Mouse (Mus musculus): Measurements from ENCODE around the gene Ephx4.
A peak's percentile ranks its signal among the peaks of the same experiment; 100 is the strongest.

Gene Ephx4

DNA sequence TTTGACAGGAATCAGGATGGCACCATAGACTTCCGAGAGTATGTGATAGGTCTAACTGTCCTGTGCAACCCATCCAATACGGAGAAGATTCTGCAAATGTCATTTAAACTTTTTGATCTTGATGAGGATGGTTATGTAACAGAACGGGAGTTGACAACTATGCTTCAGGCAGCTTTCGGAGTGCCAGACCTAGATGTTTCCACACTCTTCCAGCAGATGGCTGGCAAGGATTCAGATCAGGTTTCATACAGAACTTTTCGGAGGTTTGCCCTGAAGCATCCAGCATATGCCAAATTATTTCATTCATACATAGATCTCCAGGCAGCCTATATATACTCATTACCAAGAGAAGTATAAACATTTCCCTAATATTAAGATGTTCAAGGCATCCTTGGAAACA is 31.5 kb downstream of the Ephx4 start:
- DNase-seq (ENCODE audit: low read depth), result no peak

DNA sequence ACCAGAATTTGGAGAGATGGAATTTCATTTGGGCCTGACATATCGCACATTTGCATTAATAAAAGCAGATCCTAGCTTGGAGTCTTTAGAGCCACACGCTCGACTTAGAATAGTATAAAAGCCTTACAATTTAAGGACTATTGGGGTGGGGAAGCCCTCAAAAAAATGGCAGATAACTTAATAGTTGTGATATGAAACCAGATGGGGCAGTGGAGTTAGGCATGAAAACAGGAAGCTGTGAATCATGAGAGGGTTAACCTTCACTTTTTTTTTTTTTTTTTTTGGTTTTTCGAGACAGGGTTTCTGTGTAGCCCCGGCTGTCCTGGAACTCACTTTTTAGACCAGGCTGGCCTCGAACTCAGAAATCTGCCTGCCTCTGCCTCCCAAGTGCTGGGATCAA is 33.6 kb downstream of the Ephx4 start:
- DNase-seq (ENCODE audit: low read depth), result no peak

DNA sequence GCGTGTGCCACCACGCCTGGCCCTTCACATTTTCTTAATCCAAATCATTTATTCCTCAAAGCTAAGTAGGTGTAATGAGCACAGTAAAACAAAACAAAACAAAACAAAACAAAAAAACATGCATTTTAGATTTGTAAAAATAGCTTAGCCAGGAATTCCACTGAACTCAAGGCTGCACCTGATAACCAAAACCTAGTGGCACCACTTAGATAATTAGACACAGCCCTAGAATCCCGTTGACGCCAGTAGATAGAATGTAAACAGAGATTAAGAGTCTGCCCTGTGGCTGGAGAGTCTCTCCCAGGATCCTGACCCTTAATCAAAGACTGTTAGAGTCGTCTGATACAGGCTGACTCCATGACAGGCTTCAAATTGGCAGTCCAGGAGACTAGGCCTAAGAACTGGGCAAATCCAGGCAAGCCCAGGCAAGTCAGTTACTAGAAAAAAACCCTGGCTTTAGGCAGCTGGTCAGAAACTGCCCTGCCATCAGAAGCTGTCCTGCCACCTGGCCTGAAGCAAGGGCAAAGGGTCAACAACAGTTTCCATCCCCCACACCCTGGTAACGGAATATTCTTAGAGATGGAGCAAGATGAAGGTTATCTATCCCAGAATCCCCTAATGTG is 34.2 kb downstream of the Ephx4 start:
- peak; percentile 21 for DNase-seq (ENCODE audit: low read depth)

GRCm38 (mm10) chr5:107437464-107438281 is 35.1 kb downstream of the Ephx4 start, which contains the start of gene Btbd8:
TSS of gene Btbd8 (plus strand) at chr5:107437997.
- peak; percentile 99 for DNase-seq (ENCODE audit: low read depth)

- DNase-seq (ENCODE audit: low read depth), result no peak
These were observed 35.8 kb downstream of the Ephx4 start for GRCm38 (mm10) chr5:107438353-107438752.

DNA sequence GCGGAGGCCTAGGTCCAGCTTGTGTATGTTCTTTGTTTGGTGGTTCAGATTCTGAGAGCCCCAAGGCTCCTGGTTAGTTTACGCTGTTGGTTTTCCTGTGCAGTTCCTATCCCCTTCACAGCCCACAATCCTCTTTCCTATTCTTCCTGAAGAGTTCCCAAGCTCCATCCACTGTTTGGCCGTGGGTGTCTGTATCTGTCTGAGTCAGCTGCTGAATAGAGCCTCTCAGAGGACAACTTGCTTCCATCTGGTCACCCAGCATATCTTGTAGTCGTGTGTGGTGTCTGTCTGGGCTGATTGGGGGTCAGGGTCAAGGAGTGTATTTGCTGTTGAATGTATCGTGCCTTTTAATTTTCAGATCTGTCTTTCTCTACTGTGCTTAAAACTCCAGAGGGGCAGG is 39.3 kb downstream of the Ephx4 start:
- no peak for DNase-seq (ENCODE audit: low read depth)

DNA sequence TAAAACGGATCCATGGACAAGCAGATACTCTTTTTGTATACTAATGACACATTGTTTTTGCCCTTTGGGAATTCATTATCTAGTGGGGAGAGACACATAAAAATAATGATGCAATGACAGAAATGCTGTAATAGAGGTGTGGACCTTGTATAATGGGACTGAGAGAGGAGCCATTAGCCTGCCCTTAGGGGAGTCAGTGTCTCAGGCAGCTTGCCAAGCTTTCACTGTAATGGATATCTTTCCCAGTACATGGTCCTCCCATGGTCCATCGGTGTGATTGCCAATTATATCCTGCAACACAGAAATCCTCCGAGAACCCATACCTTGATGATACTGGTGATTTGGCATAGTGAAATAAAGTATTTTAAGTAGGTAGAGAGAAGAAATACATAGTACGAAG is 41.7 kb downstream of the Ephx4 start:
- DNase-seq (ENCODE audit: low read depth), result no peak

GRCm38 (mm10) chr5:107447977-107448376 is 45.4 kb downstream of the Ephx4 start:
- no peak for DNase-seq (ENCODE audit: low read depth)

- no peak for DNase-seq (ENCODE audit: low read depth)
These were observed 46.2 kb downstream of the Ephx4 start for GRCm38 (mm10) chr5:107448784-107449183.

- DNase-seq (ENCODE audit: low read depth), result no peak
These were observed 47.1 kb downstream of the Ephx4 start for GRCm38 (mm10) chr5:107449620-107450019.

- no peak for DNase-seq (ENCODE audit: low read depth)
These were observed 47.8 kb downstream of the Ephx4 start for GRCm38 (mm10) chr5:107450299-107450698.

DNA sequence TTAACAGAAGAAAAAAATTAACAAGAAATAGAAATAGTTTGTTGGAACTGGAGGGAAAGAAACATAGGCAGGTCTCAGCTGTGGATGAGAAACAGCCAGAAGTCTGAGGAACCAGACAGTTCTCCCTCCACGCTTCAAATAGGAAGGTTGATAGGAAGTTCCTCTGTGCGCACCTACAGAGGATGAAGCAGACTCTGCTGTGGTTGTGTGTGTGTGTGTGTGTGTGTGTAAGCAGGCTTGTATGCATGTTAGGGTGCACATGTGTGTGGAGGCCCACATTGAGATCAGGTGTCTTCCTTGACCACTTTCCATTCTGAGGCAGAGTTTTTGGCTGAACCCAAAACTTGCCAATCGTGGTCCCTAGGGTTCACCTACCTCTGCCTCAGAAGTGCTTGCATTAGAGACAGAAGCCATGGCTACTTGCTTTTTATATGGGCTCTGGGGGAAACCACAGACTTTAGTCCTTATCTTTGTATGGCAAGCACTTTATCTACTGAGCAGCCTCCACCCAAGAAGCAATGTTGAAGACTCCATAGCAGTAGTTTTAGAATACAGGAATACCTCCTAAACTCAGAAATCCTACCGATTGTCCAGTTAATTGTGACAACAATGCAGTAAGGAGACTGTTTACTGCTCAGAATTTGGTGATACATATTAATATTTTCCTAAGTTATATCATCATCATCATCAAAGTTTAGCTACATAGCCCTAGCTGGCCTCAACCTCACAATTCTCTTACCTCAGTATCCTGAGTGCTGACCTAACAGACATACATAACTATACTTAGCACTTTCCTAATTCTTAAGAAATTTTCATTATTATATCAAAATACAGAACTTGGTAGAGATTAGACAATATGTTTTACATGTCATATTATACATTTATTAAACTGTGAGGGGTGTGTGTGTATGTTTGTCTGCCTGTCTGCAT is 59.9 kb downstream of the Ephx4 start:
- no peak for DNase-seq (ENCODE audit: low read depth)

GRCm38 (mm10) chr5:107466501-107466900 is 64.0 kb downstream of the Ephx4 start:
- no peak for DNase-seq (ENCODE audit: low read depth)

GRCm38 (mm10) chr5:107467098-107467497 is 64.6 kb downstream of the Ephx4 start:
- no peak for DNase-seq (ENCODE audit: low read depth)

DNA sequence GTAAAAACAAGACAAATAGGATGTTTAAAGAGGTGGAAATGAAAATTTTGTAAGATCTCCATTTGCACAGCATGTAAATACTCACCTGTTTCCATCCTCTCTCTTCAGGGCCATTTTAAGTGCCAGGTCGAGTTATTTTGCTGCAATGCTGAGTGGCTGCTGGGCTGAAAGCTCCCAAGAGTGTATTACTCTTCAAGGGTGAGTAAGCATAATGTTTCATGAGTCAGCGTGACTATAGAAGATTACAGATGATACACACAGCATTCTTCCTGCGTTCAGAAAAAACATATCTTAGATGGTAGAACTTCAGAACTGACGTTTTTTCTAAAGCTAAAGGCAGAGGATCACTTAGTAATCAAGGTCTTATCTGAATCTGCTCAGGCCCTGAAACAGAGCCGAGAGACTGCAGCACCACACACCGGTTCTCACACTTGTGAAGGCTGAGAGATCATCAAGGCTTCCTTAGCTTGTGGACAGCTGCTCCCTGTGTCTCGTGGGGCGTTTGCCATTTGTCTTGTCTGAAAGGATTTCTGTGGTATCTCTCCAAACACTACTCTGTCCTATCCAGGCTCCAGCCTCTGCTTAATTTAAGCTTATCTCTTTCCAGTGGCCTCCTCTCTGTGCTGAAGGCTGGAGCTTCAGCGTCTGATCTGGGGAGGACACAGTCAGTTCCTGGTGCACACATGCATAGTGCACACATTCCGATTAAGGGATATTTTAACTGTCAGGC is 68.2 kb downstream of the Ephx4 start:
- peak; percentile 70 for DNase-seq (ENCODE audit: low read depth)

Data from NIH3T3 (cell line).